Mouse (Mus musculus): Measurements from ENCODE around the gene Gstm3.
"Not testable (repeated sequence)": the region's sequence is repeated elsewhere in the genome, so short reads cannot be mapped to it uniquely, and the experiment has no call there.

Gene Gstm3

GRCm38 (mm10) chr3:107968724-107969395 is at the start of gene Gstm3:
Gene Gstm3, minus strand, starts transcription at chr3:107969283.
- DNase-seq (ENCODE audit: low read depth) = no peak

- no peak for DNase-seq (ENCODE audit: low read depth)
Measured at GRCm38 (mm10) chr3:108018190-108018820, 49.2 kb upstream of the Gstm3 start.

GRCm38 (mm10) chr3:108017473-108018189 is 48.5 kb upstream of the Gstm3 start, which contains the start of gene Gstm1:
Gene Gstm1, minus strand, starts transcription at chr3:108017973.
- DNase-seq (ENCODE audit: low read depth) = peak; percentile 75

- DNase-seq (ENCODE audit: low read depth) = not testable (repeated sequence)
Measured at GRCm38 (mm10) chr3:108016468-108016867, 47.4 kb upstream of the Gstm3 start.

GRCm38 (mm10) chr3:108014974-108015346 is 45.9 kb upstream of the Gstm3 start:
- DNase-seq (ENCODE audit: low read depth) = no peak

- DNase-seq (ENCODE audit: low read depth) = no peak
Measured at GRCm38 (mm10) chr3:108014098-108014973, 45.3 kb upstream of the Gstm3 start.

GRCm38 (mm10) chr3:108013331-108013871 is 44.3 kb upstream of the Gstm3 start:
- DNase-seq (ENCODE audit: low read depth) = no peak

- DNase-seq (ENCODE audit: low read depth) = no peak
Measured at GRCm38 (mm10) chr3:108011558-108011957, 42.5 kb upstream of the Gstm3 start.

GRCm38 (mm10) chr3:108010286-108010685 is 41.2 kb upstream of the Gstm3 start:
- no peak for DNase-seq (ENCODE audit: low read depth)

- DNase-seq (ENCODE audit: low read depth) = no peak
Measured at GRCm38 (mm10) chr3:108002021-108002420, 32.9 kb upstream of the Gstm3 start.

- no peak for DNase-seq (ENCODE audit: low read depth)
Measured at GRCm38 (mm10) chr3:107999491-107999890, 30.4 kb upstream of the Gstm3 start.

GRCm38 (mm10) chr3:107998591-107998990 is 29.5 kb upstream of the Gstm3 start:
- no peak for DNase-seq (ENCODE audit: low read depth)

GRCm38 (mm10) chr3:107996576-107996975 is 27.5 kb upstream of the Gstm3 start:
- no peak for DNase-seq (ENCODE audit: low read depth)

- DNase-seq (ENCODE audit: low read depth) = not testable (repeated sequence)
Measured at GRCm38 (mm10) chr3:107995974-107996373, 26.9 kb upstream of the Gstm3 start.

GRCm38 (mm10) chr3:107986041-107986562 is 17.0 kb upstream of the Gstm3 start, which contains the start of gene Gstm2:
Gene Gstm2, minus strand, starts transcription at chr3:107986453.
- no peak for DNase-seq (ENCODE audit: low read depth)

GRCm38 (mm10) chr3:107985141-107985540 is 16.1 kb upstream of the Gstm3 start:
- not testable (repeated sequence) for DNase-seq (ENCODE audit: low read depth)

- DNase-seq (ENCODE audit: low read depth) = no peak
Measured at GRCm38 (mm10) chr3:107984471-107984870, 15.4 kb upstream of the Gstm3 start.

- no peak for DNase-seq (ENCODE audit: low read depth)
Measured at GRCm38 (mm10) chr3:107983771-107984170, 14.7 kb upstream of the Gstm3 start.

GRCm38 (mm10) chr3:107982726-107983125 is 13.6 kb upstream of the Gstm3 start:
- no peak for DNase-seq (ENCODE audit: low read depth)

GRCm38 (mm10) chr3:107981261-107981660 is 12.2 kb upstream of the Gstm3 start:
- no peak for DNase-seq (ENCODE audit: low read depth)

GRCm38 (mm10) chr3:107977691-107978090 is 8.6 kb upstream of the Gstm3 start:
- no peak for DNase-seq (ENCODE audit: low read depth)

Data from c-Kit-positive CD71-positive TER-119-negative erythroid progenitor cells, embryonic 14.5 days (primary cell).